Mouse (Mus musculus): Measurements from ENCODE around the gene Trim25. TPM values are rescaled to one million over a fixed set of nuclear protein-coding genes. Genes with fewer than 3 reads are reported as not detected.
A peak's percentile ranks its signal among the peaks of the same experiment; 100 is the strongest.

Gene Trim25
- polyA plus RNA-seq, 1 experiment: 80.5 TPM

GRCm38 (mm10) chr11:88973776-88974701, 25.1 kb upstream of the Trim25 start:
- Histone ChIP-seq H3K27me3 (ENCODE audit: control insufficient read depth, insufficient read depth, low read length) (0 out of 2 replicates have a peak, but pooled peaks cover 4% of the 10 kb centered on the region), H3K27ac (ENCODE audit: control insufficient read depth, insufficient read depth, low read length) (peak overlapping the region; percentile 51; the same call in 1 of the 2 replicates), H3K36me3 (ENCODE audit: control insufficient read depth, insufficient read depth, low read length) (no peaks in the 10 kb centered on the region), H3K4me3 (ENCODE audit: control insufficient read depth, insufficient read depth, low read length) (peak overlapping the region; percentile 87), H3K4me1 (replicated peaks; ENCODE audit: control insufficient read depth, insufficient read depth, low read length) (peaks cover 8% of the 10 kb centered on the region)
- 3% methylated on average over 61 of the region's 62 CpGs for WGBS
- peak; percentile 95 for DNase-seq
- TF ChIP-seq CTCF (IDR thresholded peaks at IDR 0.05; ENCODE audit: borderline replicate concordance, control insufficient read depth, extremely low read depth, insufficient read depth, low read length, poor library complexity) (peak; percentile 95), POLR2A (IDR thresholded peaks at IDR 0.05; ENCODE audit: control insufficient read depth, extremely low read depth, insufficient read depth, low read length, poor library complexity) (no peak)

- Histone ChIP-seq H3K27me3 (ENCODE audit: control insufficient read depth, insufficient read depth, low read length) (no peaks in the 10 kb centered on the region), H3K4me3 (ENCODE audit: control insufficient read depth, insufficient read depth, low read length) (no peak overlapping the region)
- WGBS: 99% methylated on average over 2 of the region's 2 CpGs
Observed at GRCm38 (mm10) chr11:88976320-88976719, 22.9 kb upstream of the Trim25 start.

DNA sequence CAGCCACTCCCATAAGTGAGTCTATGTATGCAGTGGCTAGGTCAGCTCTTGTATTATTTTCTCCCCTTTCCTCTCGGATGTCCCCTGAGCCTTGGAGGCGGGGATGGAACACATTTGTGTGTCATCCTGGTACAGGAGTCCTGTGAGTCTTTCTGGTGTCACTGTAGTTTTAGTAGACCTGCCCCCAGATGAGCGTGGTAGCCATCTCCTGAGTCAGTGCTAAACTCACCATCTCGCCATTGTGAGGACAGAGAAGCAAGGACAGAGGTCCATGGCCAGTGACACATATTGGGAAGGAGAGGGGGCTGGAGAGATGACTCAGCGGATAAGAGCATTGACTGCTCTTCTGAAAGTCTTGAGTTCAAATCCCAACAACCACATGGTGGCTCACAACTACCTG, 22.0 kb upstream of the Trim25 start:
- Histone ChIP-seq H3K4me3 (ENCODE audit: control insufficient read depth, insufficient read depth, low read length) (no peak overlapping the region), H3K4me1 (replicated peaks; ENCODE audit: control insufficient read depth, insufficient read depth, low read length) (peaks cover 8% of the 10 kb centered on the region), H3K36me3 (ENCODE audit: control insufficient read depth, insufficient read depth, low read length) (peaks cover 7% of the 10 kb centered on the region; the same call in 1 of the 2 replicates), H3K27me3 (ENCODE audit: control insufficient read depth, insufficient read depth, low read length) (no peaks in the 10 kb centered on the region), H3K27ac (ENCODE audit: control insufficient read depth, insufficient read depth, low read length) (no peak overlapping the region)
- TF ChIP-seq POLR2A (IDR thresholded peaks at IDR 0.05; ENCODE audit: control insufficient read depth, extremely low read depth, insufficient read depth, low read length, poor library complexity): no peak
- TF ChIP-seq CTCF (IDR thresholded peaks at IDR 0.05; ENCODE audit: borderline replicate concordance, control insufficient read depth, extremely low read depth, insufficient read depth, low read length, poor library complexity): no peak
- 93% methylated on average over 5 of the region's 5 CpGs for WGBS
- no peak for DNase-seq

More at GRCm38 (mm10) chr11:88976320-88976719, 22.9 kb upstream of the Trim25 start:
- peaks cover 8% of the 10 kb centered on the region for H3K4me1 ChIP-seq (replicated peaks; ENCODE audit: control insufficient read depth, insufficient read depth, low read length)
- peak; percentile 26 for DNase-seq
- H3K36me3 ChIP-seq (ENCODE audit: control insufficient read depth, insufficient read depth, low read length): no peaks in the 10 kb centered on the region
- H3K27ac ChIP-seq (ENCODE audit: control insufficient read depth, insufficient read depth, low read length): no peak overlapping the region
- no peak for TF ChIP-seq CTCF (IDR thresholded peaks at IDR 0.05; ENCODE audit: borderline replicate concordance, control insufficient read depth, extremely low read depth, insufficient read depth, low read length, poor library complexity)
- no peak for TF ChIP-seq POLR2A (IDR thresholded peaks at IDR 0.05; ENCODE audit: control insufficient read depth, extremely low read depth, insufficient read depth, low read length, poor library complexity)

DNA sequence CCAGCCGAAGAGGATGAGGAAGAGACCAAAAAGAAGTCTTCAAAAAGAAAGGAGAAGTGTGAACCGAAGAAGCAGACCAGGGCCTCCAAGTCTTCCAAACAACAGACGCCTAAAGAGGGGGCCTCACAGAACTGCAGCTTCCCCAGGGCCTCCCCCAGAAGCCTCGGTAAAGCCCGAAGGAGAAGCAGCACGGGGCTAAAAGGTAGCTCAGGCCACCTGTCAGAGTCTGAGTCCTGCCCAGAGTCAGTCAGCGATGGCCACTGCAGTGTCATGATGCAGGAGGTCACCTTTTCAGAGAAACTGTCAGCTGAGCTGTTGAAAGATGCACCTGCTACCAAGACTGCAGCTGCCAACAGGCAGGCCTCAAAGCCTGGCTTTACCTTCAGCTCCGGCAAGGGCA, 17.8 kb upstream of the Trim25 start:
- 73% methylated on average over 8 of the region's 8 CpGs for WGBS
- H3K36me3 ChIP-seq (ENCODE audit: control insufficient read depth, insufficient read depth, low read length): peaks cover 18% of the 10 kb centered on the region
- no peak overlapping the region for H3K4me3 ChIP-seq (ENCODE audit: control insufficient read depth, insufficient read depth, low read length)
- H3K4me1 ChIP-seq (replicated peaks; ENCODE audit: control insufficient read depth, insufficient read depth, low read length): no peaks in the 10 kb centered on the region
- TF ChIP-seq POLR2A (IDR thresholded peaks at IDR 0.05; ENCODE audit: control insufficient read depth, extremely low read depth, insufficient read depth, low read length, poor library complexity): no peak
- no peak for TF ChIP-seq CTCF (IDR thresholded peaks at IDR 0.05; ENCODE audit: borderline replicate concordance, control insufficient read depth, extremely low read depth, insufficient read depth, low read length, poor library complexity)
- no peak overlapping the region for H3K27ac ChIP-seq (ENCODE audit: control insufficient read depth, insufficient read depth, low read length)
- no peaks in the 10 kb centered on the region for H3K27me3 ChIP-seq (ENCODE audit: control insufficient read depth, insufficient read depth, low read length)
- no peak for DNase-seq

DNA sequence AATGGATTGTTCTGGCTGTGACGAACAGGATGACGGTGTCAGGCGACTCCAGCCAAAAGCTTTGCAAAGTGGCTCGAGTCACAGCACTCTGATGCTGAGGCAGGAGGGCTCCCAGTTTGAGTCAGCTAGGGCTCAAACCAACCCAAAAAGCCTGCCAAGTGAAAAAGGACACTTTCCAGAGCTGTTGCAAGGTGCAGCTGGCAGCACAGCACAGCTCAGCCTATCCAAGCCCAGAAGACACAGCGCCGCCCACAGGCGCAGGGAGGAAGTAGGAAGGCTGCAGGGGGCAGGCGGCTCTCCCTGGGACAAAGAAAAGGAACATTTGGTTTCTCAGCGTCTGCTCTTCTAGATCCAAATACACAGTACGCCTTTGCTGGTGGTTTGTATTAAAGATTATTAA, 12.6 kb upstream of the Trim25 start:
- no peak overlapping the region for H3K4me3 ChIP-seq (ENCODE audit: control insufficient read depth, insufficient read depth, low read length)
- WGBS: 95% methylated on average over 10 of the region's 10 CpGs
- no peaks in the 10 kb centered on the region for H3K27me3 ChIP-seq (ENCODE audit: control insufficient read depth, insufficient read depth, low read length)
- TF ChIP-seq POLR2A (IDR thresholded peaks at IDR 0.05; ENCODE audit: control insufficient read depth, extremely low read depth, insufficient read depth, low read length, poor library complexity) (no peak), CTCF (IDR thresholded peaks at IDR 0.05; ENCODE audit: borderline replicate concordance, control insufficient read depth, extremely low read depth, insufficient read depth, low read length, poor library complexity) (no peak)
- no peak overlapping the region for H3K27ac ChIP-seq (ENCODE audit: control insufficient read depth, insufficient read depth, low read length)
- no peak for DNase-seq
- peaks cover 27% of the 10 kb centered on the region for H3K36me3 ChIP-seq (ENCODE audit: control insufficient read depth, insufficient read depth, low read length)
- no peaks in the 10 kb centered on the region for H3K4me1 ChIP-seq (replicated peaks; ENCODE audit: control insufficient read depth, insufficient read depth, low read length)

DNA sequence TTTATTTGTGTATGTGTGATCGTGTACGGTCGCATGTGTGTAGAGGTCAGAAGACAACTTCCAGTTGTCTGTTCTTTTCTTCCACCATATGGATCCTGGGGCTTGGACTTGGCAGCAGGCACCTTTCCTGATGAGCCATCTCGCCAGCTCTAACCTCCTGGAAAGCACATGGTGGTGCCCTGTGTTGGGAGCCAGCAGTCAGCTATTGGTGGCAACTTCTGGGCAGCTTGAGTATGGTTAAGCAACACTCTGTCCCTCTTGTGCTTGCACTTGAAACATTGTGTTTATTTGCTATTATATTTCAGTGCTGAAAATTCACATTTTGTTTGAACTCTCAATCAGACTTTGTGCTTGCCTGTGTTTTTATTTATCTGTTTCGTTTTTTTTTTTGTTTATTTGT, 10.2 kb upstream of the Trim25 start:
- H3K4me1 ChIP-seq (replicated peaks; ENCODE audit: control insufficient read depth, insufficient read depth, low read length): peaks cover 6% of the 10 kb centered on the region
- no peak for TF ChIP-seq CTCF (IDR thresholded peaks at IDR 0.05; ENCODE audit: borderline replicate concordance, control insufficient read depth, extremely low read depth, insufficient read depth, low read length, poor library complexity)
- TF ChIP-seq POLR2A (IDR thresholded peaks at IDR 0.05; ENCODE audit: control insufficient read depth, extremely low read depth, insufficient read depth, low read length, poor library complexity): no peak
- DNase-seq: no peak
- no peak overlapping the region for H3K27ac ChIP-seq (ENCODE audit: control insufficient read depth, insufficient read depth, low read length)
- peaks cover 13% of the 10 kb centered on the region for H3K36me3 ChIP-seq (ENCODE audit: control insufficient read depth, insufficient read depth, low read length)
- 77% methylated on average over 5 of the region's 5 CpGs for WGBS
- no peaks in the 10 kb centered on the region for H3K27me3 ChIP-seq (ENCODE audit: control insufficient read depth, insufficient read depth, low read length)
- no peak overlapping the region for H3K4me3 ChIP-seq (ENCODE audit: control insufficient read depth, insufficient read depth, low read length)
